Mouse (Mus musculus) layer of hippocampus, adult 2 months (tissue): ENCODE measurements around the gene Fry. TPM values are rescaled to one million over a fixed set of nuclear protein-coding genes. Genes with fewer than 3 reads are reported as not detected.

Source experiments
- DNase-seq, 2 experiments: peaks; one replicate each; pipeline ENCODE4 v3.0.0; 2022; ENCODE audit warnings: low spot score in 2 of 2
- H3K27ac ChIP-seq: fragments of 200-600 bp; 2 replicates; pipeline ENCODE4 v1.8.1; 2022
- H3K4me3 ChIP-seq: fragments of 200-600 bp; 2 replicates; pipeline ENCODE4 v1.8.1; 2022; ENCODE audit warnings: mild to moderate bottlenecking
- CTCF ChIP-seq: fragments of 200-600 bp; conservative IDR thresholded peaks from 2 replicates; pipeline ENCODE4 v1.8.1; 2022; ENCODE audit warnings: antibody characterized with exemption, mild to moderate bottlenecking, moderate library complexity
- total RNA-seq, 2 experiments: library from RNA; stranded (reverse); gene quantifications; 2 replicates each; pipeline ENCODE4 v1.2.3; 2021

Gene Fry
- total RNA-seq, 2 experiments from 2014 or later, result 215 to 246 TPM

GRCm38 (mm10) chr5:150282091-150282490 lies 163.6 kb downstream of the Fry start:
- TF ChIP-seq CTCF, result no peak
- no peak overlapping the region for H3K27ac ChIP-seq
- no peak overlapping the region for H3K4me3 ChIP-seq
- no peak for DNase-seq

- Histone ChIP-seq H3K4me3 (no peak overlapping the region), H3K27ac (no peak overlapping the region)
- TF ChIP-seq CTCF, result no peak
- DNase-seq, result no peak
Observed at GRCm38 (mm10) chr5:150287949-150288348, 169.5 kb downstream of the Fry start.

DNA sequence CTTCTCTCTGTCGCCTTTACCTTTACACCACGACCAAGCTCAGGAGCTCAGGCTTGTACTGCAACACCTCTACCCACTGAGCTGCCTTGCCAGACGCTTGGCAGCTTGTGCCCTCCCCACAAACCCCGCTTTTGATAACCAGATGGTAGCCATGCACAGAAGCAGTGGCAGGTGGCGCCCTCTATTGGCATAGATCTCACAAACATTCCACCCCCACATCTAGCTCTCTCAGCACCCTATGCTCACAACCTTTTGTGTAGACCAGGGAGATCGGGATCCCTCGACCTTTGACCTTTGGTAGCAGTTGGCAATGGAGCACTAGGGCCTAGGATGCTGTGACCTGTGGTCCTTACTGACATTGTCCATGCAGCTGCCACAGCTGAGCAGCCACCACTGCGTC lies 171.2 kb downstream of the Fry start:
- H3K27ac ChIP-seq, result peak overlapping the region; percentile 64
- TF ChIP-seq CTCF, result peak; percentile 76
- H3K4me3 ChIP-seq, result no peak overlapping the region
- DNase-seq, result peak; percentile 27 to 67

- peak overlapping the region; percentile 33; the same call in 1 of the 2 replicates for H3K27ac ChIP-seq
- H3K4me3 ChIP-seq, result no peak overlapping the region
- TF ChIP-seq CTCF, result no peak
- no peak for DNase-seq
Observed at GRCm38 (mm10) chr5:150290494-150291199, 172.2 kb downstream of the Fry start.

GRCm38 (mm10) chr5:150291216-150291615 lies 172.8 kb downstream of the Fry start:
- TF ChIP-seq CTCF, result no peak
- H3K4me3 ChIP-seq, result no peak overlapping the region
- H3K27ac ChIP-seq, result peak overlapping the region; percentile 33; the same call in 1 of the 2 replicates
- DNase-seq, result no peak

DNA sequence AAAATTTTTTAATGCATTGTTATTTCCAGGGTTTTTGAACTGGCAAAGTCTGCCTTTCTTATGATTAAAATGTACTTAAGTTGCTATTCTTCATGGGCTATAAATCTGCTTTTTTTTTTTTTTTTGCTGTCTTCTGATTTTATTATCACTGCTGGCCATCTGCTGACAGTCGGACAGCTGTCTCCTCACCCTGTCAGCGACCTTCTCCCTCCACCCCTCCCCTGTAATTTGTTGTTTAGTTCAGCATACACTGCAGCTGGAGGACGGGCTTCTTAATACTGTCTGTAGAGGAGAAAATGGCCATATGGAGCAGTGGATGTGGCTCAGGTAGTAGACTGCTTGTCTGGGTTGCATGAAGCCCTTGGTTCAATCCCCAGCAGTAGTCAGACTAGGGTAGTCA lies 173.7 kb downstream of the Fry start:
- no peak for TF ChIP-seq CTCF
- Histone ChIP-seq H3K4me3 (no peak overlapping the region), H3K27ac (0 out of 2 replicates have a peak overlapping the region, but pooled peaks have one; percentile 23)
- DNase-seq, result no peak

DNA sequence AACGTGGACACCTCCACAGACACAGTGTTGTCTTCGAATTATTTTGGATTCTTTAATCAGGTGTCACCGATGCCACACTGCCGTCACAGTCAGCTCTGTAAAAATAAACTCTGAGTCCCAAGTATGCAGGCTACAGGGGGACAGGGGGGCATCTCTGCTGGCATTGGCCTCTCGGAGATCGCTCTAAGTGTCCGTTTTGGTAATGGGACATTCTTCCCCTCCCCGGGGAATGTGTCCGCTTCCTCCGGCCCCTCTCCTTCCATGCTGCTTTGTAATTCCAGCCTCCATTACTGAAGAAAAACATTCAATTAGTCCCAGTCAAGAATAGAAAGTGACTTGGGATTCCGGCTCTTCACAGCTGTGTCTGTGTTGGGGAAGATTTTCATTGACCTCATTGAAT lies 175.9 kb downstream of the Fry start:
- no peak overlapping the region for H3K4me3 ChIP-seq
- TF ChIP-seq CTCF, result no peak
- no peak for DNase-seq
- peak overlapping the region; percentile 75 for H3K27ac ChIP-seq

GRCm38 (mm10) chr5:150295096-150295495 lies 176.7 kb downstream of the Fry start:
- Histone ChIP-seq H3K27ac (peak overlapping the region; percentile 75), H3K4me3 (no peak overlapping the region)
- TF ChIP-seq CTCF, result no peak
- DNase-seq, result peak; percentile 13 to 31

DNA sequence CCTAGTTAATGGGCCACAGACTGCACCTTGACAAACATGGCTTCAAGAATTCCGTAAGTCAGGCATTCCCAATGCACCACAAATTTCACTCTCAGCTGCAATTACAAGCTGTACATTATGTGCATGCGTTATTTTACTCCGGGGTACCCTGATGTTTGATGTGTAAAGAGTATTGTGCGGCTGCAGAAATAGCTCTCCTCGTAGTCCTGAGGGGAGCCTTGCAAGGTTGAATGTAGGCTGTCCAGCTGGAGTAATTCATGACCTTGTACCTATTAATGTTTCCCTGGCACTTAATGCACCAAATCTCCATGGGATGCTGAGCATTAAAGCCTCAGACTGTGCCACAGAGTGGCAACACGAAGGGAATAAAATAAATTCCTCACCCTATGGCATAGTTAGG lies 180.5 kb downstream of the Fry start:
- Histone ChIP-seq H3K4me3 (no peak overlapping the region), H3K27ac (peak overlapping the region; percentile 11; the same call in 1 of the 2 replicates)
- no peak for DNase-seq
- no peak for TF ChIP-seq CTCF

- no peak for TF ChIP-seq CTCF
- no peak overlapping the region for H3K27ac ChIP-seq
- no peak for DNase-seq
- no peak overlapping the region for H3K4me3 ChIP-seq
Observed at GRCm38 (mm10) chr5:150302123-150302522, 183.7 kb downstream of the Fry start.

DNA sequence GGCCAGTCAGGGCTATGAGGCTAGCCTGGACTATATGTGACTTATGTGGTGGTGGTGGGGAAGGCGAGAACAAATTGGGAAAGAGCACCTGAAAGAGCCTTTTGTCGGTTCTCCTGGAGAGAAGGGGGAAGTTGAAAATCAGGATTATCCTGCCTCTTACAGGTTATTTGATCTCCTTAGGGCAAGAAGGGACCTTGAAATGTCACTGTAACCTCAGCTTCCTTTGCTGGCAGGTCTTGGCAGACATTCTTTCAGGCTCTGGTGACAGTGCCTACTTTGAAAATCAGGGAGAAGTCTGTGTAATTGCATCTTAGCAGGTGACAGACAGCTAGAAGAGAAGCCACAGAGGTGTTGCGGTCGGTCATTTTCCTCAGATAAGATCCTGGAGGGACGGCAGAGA lies 184.6 kb downstream of the Fry start:
- no peak overlapping the region for H3K27ac ChIP-seq
- no peak for TF ChIP-seq CTCF
- H3K4me3 ChIP-seq, result no peak overlapping the region
- no peak for DNase-seq

DNA sequence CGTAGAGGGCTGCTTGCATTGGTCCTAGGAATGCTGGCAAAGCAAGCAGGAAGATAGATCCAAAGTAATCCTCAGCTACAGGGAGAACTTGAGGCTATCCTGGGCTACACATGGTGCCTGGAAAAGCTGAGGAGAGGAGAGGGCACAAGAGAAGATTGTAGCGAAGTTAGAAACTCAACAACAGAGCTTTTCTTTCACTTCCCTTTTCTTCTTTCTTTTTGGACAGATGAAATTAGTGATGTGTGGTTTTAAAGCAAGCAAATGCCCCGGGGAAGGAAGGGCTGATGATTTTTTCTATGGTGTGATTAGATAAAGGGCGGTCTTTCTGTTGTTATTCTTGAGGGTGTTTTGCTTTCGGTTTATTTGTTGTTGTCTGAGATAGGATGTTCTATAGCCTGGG lies 188.1 kb downstream of the Fry start:
- Histone ChIP-seq H3K27ac (no peak overlapping the region; the same call in 1 of the 2 replicates), H3K4me3 (no peak overlapping the region)
- no peak for DNase-seq
- TF ChIP-seq CTCF, result no peak

DNA sequence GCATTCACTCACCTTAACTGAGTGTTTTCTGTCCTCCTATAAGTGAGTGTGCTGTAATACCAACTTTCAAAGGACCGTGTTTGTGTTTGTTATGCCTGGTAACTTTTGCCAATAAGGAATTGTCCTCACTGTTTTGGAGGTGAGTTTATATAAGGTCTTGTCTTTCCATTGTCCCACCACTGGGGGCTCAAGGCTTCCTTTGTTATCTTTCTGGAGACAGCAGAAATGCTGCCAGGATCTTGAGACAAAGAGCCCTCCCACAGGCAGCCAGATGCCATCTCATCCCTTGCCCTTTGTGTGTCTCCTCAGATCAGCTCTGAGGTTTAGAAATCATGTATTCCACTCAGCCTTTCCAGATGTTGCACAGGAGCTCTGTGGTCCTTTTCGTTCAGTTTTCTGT lies 194.8 kb downstream of the Fry start:
- H3K27ac ChIP-seq, result no peak overlapping the region
- H3K4me3 ChIP-seq, result no peak overlapping the region
- TF ChIP-seq CTCF, result peak; percentile 56
- no peak for DNase-seq

DNA sequence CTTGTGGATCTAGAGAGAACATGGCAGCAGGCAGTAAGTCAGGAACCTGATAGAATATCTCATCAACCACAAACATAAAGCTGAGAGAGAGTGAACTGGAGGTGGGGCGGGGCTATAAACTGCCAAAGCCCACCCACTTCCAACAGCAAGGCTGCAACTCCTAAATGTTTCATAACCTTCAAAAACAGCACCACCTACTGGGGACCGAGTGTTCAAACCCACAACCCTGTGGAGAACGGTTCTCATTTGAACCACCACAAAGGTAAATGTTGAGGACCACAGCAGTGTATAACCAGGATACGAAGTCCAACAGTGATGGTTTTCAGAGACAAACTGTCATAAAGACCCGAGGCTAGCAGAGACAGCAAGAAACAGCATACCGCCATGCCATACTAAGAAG lies 196.1 kb downstream of the Fry start:
- Histone ChIP-seq H3K27ac (no peak overlapping the region), H3K4me3 (no peak overlapping the region)
- no peak for DNase-seq
- peak; percentile 55 for TF ChIP-seq CTCF
